Mouse (Mus musculus) 3134 (cell line): Measurements from ENCODE around the gene Neurl3.

Experiments used
- DNase-seq: peaks from one replicate; pipeline ENCODE4 v3.0.0-alpha.2; 2011; ENCODE audit warnings: low spot score; ENCODE audit not compliant: insufficient read length; ENCODE audit errors: extremely low read depth

Neurl3 gene

DNA sequence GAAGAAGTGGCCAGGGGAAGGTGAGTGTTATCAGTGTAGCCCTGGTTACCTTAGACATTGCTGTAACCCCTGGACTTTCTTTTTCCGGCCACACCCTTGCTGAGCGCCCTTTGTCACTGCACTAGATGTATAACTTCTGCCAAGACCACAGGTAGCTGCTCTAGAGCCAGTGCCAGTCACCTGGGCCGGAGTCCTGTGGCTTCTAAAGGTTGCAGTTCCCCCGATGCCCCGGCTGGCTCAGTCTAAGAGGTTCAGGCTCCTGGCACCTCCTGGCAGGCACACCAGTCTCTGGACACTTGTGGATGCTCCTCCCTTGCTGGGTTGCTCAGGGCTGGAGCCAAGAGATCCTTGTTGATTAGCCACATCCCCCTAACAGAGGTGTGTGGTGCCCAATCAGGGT is at the start of gene Neurl3:
Gene Neurl3, minus strand, starts transcription at position 225 of the 400 bp plus-strand sequence.
- no peak for DNase-seq

DNA sequence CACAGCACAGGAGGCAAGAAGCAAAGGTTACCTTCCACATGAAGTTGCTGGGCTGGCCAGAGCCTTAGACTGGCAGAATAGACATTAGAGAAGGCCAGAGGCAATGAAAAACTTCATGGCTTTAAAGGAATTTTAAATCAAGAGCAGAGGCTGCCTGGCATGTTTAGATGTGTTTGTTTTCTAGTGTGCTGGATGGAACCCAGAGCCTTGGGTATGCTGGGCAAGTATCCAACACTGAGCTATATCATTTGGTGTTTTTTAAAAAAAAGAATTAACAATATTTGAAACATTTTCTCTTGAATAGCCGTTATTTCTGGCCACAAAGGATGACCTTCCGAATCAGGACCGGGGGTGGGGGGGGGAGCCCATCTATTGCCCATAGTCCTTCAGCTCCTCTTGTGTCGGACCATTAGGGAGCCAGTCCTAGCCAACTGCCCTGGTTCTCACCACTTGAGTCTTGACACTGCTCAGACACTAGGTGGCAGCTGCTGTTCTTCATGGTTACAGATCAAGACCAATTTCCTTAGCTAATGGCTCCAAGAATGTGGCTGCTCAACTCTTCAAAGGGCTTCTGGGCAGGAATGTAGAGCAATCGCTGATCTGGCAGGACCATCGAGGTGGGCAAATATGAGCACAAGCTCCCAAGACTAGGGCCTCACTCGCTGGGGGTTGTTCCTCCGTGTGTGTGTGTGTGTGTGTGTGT is 49.4 kb upstream of the Neurl3 start:
- no peak for DNase-seq

GRCm38 (mm10) chr1:36323076-36323475 is 48.6 kb upstream of the Neurl3 start:
- DNase-seq: no peak

GRCm38 (mm10) chr1:36321829-36322573 is 47.5 kb upstream of the Neurl3 start:
- no peak for DNase-seq

GRCm38 (mm10) chr1:36321164-36321563 is 46.7 kb upstream of the Neurl3 start:
- no peak for DNase-seq

GRCm38 (mm10) chr1:36315776-36316100 is 41.3 kb upstream of the Neurl3 start:
- no peak for DNase-seq

DNA sequence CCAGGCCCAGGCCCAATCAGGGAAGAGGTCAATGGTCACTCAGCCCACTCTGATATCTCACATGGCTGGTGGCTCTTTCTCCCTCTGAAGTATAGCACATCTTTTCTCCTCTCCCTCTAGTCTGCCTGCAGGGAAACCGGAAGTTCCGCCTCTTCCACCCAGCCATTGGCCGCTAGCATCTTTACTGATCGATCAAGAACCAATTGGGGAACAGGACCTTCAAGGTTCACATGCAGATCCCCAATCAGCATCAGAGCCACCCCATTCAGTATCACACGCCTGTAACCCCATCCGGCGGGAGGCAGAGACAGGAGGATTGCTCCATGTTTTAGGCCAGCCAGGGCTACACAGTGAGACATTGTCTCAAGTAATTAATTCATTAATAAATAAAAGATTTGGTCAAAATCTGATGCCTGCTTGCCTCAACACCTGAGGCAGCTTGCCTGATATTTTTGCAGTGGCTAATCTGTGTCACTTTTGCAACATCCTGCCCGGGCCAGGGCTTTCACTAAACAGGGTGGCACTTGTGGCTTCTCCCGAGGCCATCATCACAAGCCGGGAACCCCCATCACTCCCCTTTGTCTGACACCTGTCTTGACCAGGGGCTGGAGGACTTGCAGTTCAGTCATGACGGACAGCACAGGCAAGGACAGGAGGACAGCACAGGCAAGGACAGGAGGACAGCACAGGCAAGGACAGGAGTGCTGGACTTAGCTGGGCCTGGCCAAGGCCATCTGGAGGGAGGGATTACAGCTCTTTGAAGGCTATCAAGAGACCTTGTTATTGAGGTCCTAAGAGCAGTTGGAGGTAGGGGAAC is 40.7 kb upstream of the Neurl3 start:
- peak; percentile 66 for DNase-seq

DNA sequence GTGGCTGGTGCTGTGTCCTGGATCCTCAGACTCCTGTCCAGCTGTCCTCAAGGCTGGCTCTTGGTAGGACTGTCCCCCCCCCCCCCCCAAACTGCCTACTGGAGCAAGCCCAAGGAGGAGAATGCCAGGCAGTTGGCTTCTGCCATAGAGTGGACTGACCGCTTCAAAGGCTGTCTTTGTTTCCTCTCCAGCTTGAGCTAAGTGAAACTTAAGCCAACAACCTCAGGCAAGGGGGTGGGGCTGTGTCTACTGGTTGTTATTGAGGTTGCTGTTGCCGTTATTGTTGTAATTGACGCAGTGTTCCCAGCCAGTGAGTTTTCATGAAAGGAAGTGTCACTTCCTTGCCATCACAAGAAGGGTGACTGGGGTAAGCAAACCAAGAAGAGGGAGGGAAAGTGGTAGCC is 35.0 kb upstream of the Neurl3 start:
- peak; percentile 56 for DNase-seq

- DNase-seq: no peak
Measured at GRCm38 (mm10) chr1:36308966-36309475, 34.5 kb upstream of the Neurl3 start.

GRCm38 (mm10) chr1:36308451-36308901 is 34.0 kb upstream of the Neurl3 start:
- DNase-seq: peak; percentile 58

GRCm38 (mm10) chr1:36307495-36308280 is 33.2 kb upstream of the Neurl3 start, which contains the start of gene Arid5a:
Arid5a (plus strand) TSS chr1:36307733.
- peak; percentile 91 for DNase-seq

DNA sequence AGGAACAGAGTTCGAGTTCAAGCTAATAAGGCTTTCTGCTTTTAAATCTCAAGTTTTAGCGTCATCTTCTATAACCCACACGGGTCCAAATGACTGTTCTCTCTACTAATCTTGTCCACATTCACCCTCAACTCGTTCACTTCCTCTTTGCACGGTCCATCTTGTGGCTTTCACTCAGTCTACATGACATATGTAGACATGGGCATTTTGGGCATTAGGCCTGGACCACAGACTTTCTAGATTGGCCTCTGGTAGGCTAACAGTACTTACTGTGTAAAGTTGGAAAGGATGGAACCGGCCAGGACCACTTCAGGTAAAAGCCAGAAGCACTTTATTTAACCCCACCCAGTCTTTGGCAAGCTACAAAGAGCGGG is 32.6 kb upstream of the Neurl3 start:
- no peak for DNase-seq

- no peak for DNase-seq
Measured at GRCm38 (mm10) chr1:36306120-36306519, 31.6 kb upstream of the Neurl3 start.

DNA sequence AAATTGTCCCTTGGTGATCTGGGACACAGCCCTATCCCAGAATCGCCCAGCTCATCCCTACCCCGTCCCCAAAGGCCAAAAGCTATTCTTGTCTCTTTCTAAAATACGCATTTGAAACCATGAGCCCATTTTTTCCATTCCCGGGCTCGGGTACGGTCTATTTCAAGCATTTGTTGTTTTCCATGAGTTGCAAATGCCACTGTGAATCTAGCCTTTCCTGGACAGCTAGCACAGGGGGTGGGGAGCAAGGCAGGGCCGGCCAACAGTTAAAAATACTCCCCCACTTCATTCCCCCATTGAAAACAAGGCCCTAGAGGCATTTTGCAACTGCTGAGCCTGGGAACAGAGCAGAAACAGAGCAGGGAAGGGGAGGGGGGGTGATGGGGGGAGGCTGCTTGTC is 30.3 kb upstream of the Neurl3 start:
- DNase-seq: no peak

- peak; percentile 79 for DNase-seq
Measured at GRCm38 (mm10) chr1:36303381-36304320, 29.2 kb upstream of the Neurl3 start.

DNA sequence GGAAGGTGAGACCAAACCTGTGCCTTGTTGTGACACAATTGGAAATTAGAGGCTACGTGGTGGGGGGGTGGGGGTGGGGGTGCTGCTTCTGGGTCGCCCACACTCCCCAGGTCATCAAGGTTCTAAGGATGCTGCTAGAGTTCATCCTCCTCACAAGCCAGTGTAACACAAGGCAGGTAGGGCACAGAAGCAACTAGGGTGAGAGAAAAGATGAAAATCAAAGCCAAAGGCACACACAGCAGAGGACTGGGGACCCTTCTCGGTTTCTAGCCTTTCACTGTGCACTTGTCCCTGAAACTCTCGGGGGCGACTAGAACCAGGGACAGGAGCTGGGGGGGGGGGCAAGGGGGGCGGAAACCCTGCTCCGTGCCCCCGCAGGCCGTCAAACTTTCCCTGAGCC is 28.5 kb upstream of the Neurl3 start:
- no peak for DNase-seq

- DNase-seq: no peak
Measured at GRCm38 (mm10) chr1:36302273-36302672, 27.8 kb upstream of the Neurl3 start.

- DNase-seq: no peak
Measured at GRCm38 (mm10) chr1:36300486-36300885, 26.0 kb upstream of the Neurl3 start.

GRCm38 (mm10) chr1:36299676-36300075 is 25.2 kb upstream of the Neurl3 start:
- no peak for DNase-seq
